Mouse (Mus musculus) retina, postnatal 1 day (tissue): Measurements from ENCODE around the gene Asl.
A peak's percentile ranks its signal among the peaks of the same experiment; 100 is the strongest.
"Not testable (repeated sequence)": the region's sequence is repeated elsewhere in the genome, so short reads cannot be mapped to it uniquely, and the experiment has no call there.

ENCODE experiments used
- DNase-seq: peaks from one replicate; pipeline ENCODE4 v3.0.0-alpha.2; 2012

Gene Asl

GRCm38 (mm10) chr5:130044201-130044695, 15.2 kb upstream of the Asl start:
- DNase-seq, result peak; percentile 38

DNA sequence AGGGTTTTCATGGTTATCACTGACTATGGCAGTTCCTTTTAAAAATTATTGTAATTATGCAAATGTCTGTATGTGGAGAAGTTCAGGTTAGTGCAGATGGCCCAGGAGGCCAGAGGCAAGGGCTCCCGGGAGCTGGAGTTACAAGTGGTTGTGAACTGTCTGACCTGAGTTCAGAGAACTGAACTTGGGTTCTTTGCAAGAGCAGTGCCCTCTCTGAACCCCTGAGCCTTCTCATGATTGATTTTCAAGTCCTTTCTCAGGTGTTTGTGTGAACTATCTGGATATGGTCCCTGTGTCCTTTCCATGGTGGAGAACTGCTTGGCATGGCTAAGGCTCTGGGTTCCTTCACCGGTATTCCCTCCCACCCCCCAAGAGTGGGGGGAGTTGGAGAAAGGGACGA, 14.7 kb upstream of the Asl start:
- DNase-seq, result no peak

- DNase-seq, result no peak
Measured at GRCm38 (mm10) chr5:130041262-130041661, 12.2 kb upstream of the Asl start.

DNA sequence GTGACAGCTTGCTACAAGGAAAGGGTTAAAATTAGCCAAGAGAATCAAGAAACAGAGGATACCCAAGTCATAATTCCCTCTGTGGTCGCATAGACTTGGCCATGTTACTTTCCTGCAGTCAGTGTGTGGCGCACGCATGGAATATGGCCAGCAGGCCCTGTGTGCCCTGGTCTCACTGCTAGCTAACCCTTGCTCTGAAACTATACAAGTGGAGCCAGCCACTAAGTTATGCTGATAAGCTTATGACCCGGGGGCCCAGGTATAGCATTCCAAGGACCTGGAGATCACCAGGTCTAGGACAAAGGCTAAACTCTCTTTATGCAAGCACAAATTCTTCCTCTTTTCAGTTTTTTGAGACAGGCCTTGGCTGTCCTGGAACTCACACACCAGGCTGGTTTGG, 11.8 kb upstream of the Asl start:
- DNase-seq, result no peak

GRCm38 (mm10) chr5:130037752-130038455, 8.9 kb upstream of the Asl start:
- DNase-seq, result peak; percentile 78

GRCm38 (mm10) chr5:130036300-130036699, 7.3 kb upstream of the Asl start:
- DNase-seq, result not testable (repeated sequence)

DNA sequence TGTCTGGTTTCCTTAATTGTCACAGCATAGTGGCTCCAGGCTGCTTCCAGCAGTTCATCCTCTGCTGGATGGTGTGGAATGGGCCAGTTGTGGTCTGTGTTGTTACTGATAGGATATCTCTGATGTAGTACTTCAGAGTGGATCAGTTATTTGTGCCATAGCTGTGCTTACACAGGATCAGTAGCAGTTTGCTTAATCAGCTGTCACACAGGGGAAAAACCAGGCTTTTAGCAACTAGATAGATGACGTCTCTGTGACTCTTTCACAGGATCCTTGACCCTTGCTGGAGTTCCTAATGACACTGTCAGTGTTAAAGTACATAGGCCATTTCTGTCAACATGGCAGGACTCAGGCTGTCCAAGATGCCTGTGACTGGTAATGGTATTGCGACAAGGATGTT, 4.8 kb upstream of the Asl start:
- no peak for DNase-seq

DNA sequence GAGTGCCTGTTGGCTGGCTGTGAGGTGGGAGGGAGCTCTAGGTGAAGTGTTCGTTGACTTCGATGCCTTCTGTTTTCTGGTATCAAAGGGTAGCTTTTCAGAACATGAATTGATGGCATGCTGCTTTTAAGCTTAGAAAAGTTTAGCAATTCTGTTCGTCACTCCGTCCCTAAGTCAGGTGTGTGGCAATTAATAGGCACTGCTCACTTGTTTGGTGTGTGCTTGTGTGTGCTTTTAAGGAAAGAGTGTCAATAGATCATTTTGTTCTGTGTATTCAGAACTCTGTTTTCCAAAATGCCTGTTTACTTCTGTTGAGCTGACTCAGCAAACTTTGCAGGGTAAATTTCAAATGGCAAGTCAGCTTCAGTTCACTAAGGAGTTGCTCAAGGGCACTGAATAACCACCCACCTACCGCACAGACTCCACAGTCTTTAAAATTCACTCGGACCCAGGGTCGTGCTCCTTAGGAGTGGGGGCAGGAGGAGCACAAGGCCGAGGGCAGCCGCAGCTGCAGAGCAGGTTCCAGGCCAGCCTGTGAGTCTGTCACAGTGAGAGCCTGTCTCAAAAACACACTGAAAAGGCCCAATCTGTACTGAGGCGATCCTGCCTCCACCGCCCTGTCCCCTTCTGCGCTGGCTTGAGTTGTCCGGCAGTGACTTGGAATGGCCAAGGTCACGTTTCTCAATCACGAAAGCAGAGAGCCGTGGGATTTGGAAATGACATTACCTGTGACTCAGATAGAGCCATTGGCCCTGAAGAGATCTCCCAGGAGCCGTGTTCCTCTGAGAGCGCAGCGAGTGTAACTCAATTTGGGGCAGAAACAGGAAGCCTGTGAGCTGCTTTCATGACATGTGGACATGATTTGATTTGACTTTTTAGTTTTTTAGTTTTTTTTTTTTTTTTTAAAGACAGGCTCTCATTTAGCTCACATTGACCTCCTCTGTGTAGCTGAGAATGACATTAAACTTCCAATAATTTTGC, 2.7 kb upstream of the Asl start:
- DNase-seq, result no peak

GRCm38 (mm10) chr5:130027696-130028095, 1.4 kb downstream of the Asl start:
- DNase-seq, result no peak

GRCm38 (mm10) chr5:130027134-130027533, 1.9 kb downstream of the Asl start:
- no peak for DNase-seq

GRCm38 (mm10) chr5:130023767-130024539, 5.1 kb downstream of the Asl start:
- DNase-seq, result peak; percentile 92

- DNase-seq, result no peak
Measured at GRCm38 (mm10) chr5:130023067-130023766, 5.8 kb downstream of the Asl start.

GRCm38 (mm10) chr5:130022366-130022765, 6.7 kb downstream of the Asl start:
- DNase-seq, result no peak

DNA sequence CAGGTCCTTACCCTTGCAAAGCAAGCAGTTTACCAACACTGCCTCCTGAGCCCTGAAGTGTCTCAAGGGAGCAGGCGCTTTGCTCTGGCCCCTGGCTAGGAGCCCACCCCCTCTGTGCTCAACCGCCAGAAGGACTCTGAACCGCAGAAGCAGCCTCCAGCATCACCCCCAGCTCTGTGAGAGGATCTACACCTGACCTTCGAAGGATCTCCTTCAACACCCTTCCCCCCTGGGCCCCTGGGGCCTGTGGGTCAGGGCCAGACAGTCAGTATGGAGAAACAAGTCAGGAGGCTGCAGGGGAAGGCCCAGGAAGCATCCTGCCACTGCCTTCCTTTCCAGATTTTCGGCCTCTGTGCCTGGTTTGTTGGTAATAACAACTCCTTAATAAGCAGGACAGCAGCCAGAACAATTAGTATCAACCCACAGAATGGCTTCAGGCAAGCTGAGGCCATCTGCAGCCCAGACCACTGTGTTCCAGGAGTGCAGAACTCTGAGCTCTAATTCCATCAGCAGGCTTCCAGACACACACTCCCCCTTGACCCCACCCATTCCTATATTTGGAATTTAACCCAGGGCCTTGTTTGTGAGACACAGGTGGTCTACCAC, 7.6 kb downstream of the Asl start:
- no peak for DNase-seq

- no peak for DNase-seq
Measured at GRCm38 (mm10) chr5:130019461-130019860, 9.6 kb downstream of the Asl start.

DNA sequence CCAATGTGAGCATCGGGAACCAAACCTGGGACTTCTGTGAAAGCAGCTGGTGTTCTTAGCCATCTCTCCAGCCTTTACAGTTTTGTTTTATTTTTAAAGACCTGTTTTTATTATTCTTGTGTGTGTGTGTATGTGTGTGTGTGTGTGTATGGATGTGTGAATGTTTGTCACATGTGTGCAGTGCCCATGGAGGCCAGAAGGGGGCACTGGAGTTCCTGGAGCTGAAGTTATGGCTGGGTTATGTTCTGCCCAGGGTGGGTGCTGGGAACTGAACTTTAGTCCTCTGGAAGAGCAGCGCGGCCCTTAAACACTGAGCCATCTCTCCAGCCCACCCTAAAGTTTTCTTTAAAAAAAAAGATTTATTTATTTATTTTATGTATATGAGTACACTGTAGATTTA, 13.9 kb downstream of the Asl start:
- no peak for DNase-seq

DNA sequence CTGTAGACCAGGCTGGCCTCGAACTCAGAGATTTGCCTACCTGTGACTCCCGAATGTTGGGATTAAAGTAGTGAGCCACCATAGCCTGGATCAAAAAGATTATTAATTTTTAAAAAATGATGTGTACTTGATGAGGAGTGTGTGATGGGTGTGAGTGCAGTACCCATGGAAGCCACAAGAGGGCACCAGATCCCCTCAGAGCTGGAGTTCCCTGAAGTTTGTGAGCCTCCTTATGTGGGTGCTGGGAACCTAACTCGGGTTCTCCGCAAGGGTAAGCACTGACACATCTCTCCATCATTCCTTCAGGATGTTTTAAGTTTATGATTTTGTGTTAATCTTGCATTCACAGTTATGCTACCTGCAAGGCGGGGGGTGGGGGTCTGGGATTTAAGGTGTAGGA, 18.1 kb downstream of the Asl start:
- DNase-seq, result no peak

- DNase-seq, result no peak
Measured at GRCm38 (mm10) chr5:130009784-130010183, 19.3 kb downstream of the Asl start.

DNA sequence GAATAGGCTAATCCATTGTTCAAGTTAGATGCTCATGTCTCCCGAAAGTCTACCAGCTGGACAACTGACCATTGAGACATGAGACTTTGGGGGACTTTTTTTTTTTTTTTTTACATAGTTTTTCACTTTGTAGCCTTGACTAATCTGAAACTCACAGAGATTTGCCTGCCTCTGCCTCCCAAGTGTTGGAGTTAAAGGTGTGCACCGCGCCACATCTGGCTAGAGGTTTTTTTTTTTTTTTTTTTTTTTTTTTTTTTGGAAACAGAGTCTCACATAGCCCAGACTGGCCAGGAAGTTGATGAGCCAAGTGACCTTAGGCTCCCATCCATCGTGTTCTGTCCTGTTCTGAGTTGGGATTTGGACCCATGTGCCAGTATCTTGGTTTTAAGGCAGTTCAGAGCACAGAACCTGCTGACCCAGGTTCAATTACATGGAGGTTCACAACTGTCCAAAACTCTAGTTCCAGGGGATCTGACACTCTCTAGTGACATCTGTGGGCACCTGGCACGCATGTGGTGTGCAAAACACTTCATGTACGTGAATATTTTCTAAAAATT, 20.9 kb downstream of the Asl start:
- no peak for DNase-seq

GRCm38 (mm10) chr5:130007344-130007743, 21.7 kb downstream of the Asl start:
- DNase-seq, result no peak

DNA sequence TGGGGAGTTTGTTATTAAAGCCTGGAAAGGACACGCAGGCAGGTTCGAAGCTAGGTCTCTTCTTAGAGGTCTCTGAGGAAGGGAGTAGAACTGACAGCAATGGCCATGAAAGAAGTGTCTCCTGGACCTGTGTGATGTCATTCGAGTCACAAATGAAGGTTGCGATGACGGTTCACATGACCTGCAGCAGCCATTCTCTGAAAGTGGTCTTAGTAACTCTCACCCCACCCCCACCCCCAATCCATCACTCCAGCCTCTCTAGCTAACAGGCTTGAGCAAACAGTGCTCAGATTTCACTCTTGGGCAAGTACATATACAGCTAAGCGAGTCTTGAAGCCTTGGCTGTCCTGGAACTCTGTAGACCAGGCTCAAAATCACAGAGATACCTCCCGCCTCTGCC, 25.8 kb downstream of the Asl start:
- DNase-seq, result no peak
